Mouse (Mus musculus) midbrain, embryonic 15.5 days (tissue): ENCODE measurements at regions not wholly inside any gene's neighbourhood (a gene's known extent, or its start where the extent isn't known, plus 50 kb on each side); places are given as distances from the start of the nearest gene placed in this dataset.

Experiments used
- ATAC-seq: fragments of 200-750 bp; cut with Nextera tagmentation; replicated peaks from 2 replicates; pipeline ENCODE4 v1.8.0; 2017; ENCODE audit warnings: moderate TSS enrichment
- H3K27ac ChIP-seq: fragments of 300-500 bp; sonication (generic); 2 replicates; pipeline ENCODE4 v1.5.1; 2015; ENCODE audit warnings: mild to moderate bottlenecking, inconsistent platforms
- H3K27me3 ChIP-seq: fragments of 300-500 bp; sonication (generic); replicated peaks from 2 replicates; pipeline ENCODE4 v1.6.1; 2015; ENCODE audit warnings: inconsistent platforms
- H3K36me3 ChIP-seq: fragments of 300-500 bp; sonication (generic); replicated peaks from 2 replicates; pipeline ENCODE4 v1.6.1; 2015; ENCODE audit warnings: inconsistent platforms
- H3K4me1 ChIP-seq: fragments of 300-500 bp; sonication (generic); 2 replicates; pipeline ENCODE4 v1.6.1; 2015; ENCODE audit warnings: inconsistent platforms
- H3K4me2 ChIP-seq: fragments of 300-500 bp; sonication (generic); 2 replicates; pipeline ENCODE4 v1.6.1; 2015; ENCODE audit warnings: inconsistent platforms, mild to moderate bottlenecking, moderate library complexity
- H3K4me3 ChIP-seq: fragments of 300-500 bp; sonication (generic); 2 replicates; pipeline ENCODE4 v1.5.1; 2015; ENCODE audit warnings: mild to moderate bottlenecking, inconsistent platforms
- H3K9ac ChIP-seq: fragments of 300-500 bp; sonication (generic); 2 replicates; pipeline ENCODE4 v1.6.1; 2015; ENCODE audit warnings: mild to moderate bottlenecking, inconsistent platforms
- H3K9me3 ChIP-seq: fragments of 300-500 bp; sonication (generic); 2 replicates; pipeline ENCODE4 v1.6.1; 2016; ENCODE audit warnings: inconsistent platforms
- WGBS: fragments of 180-500 bp; shearing (Covaris S2); methylation state at CpG from one replicate; pipeline ENCODE4 v1.1.7; 2015; ENCODE audit warnings: mixed read lengths; 5-methylcytosine and 5-hydroxymethylcytosine counted together

DNA sequence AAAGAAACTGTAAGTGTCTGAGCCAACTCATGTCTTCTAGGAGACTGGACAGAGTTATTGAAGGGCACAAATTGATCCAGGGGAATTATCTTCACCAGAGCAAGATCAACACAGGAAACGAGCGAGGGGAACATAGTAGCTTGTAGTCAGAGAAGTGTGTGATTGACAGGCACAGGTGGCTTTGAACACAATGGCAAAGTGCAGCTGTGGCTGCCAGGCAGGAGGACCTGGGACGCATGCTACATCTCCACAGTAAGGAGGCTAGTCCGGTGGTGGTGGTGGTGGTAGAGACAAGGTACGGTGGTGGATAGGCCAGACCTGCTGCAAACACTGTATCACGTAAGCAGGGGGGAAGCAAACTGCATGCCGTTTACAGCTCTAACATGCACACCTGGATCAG is 240.4 kb upstream of the Map3k7 start:
- no peak overlapping the region for H3K4me3 ChIP-seq
- H3K4me2 ChIP-seq = no peak overlapping the region
- H3K27me3 ChIP-seq = no peaks in the 10 kb centered on the region
- no peak for ATAC-seq
- no peak overlapping the region for H3K9ac ChIP-seq
- no peak overlapping the region for H3K27ac ChIP-seq
- H3K4me1 ChIP-seq = 0 out of 2 replicates have a peak, but pooled peaks cover 4% of the 10 kb centered on the region
- no peaks in the 10 kb centered on the region for H3K9me3 ChIP-seq
- WGBS = 76% methylated on average over 7 of the region's 7 CpGs
- no peaks in the 10 kb centered on the region for H3K36me3 ChIP-seq

- Histone ChIP-seq H3K9me3 (no peaks in the 10 kb centered on the region), H3K27me3 (no peaks in the 10 kb centered on the region), H3K4me3 (no peak overlapping the region), H3K4me2 (no peak overlapping the region), H3K4me1 (0 out of 2 replicates have a peak, but pooled peaks cover 4% of the 10 kb centered on the region), H3K36me3 (no peaks in the 10 kb centered on the region), H3K27ac (no peak overlapping the region), H3K9ac (no peak overlapping the region)
- WGBS = 79% methylated on average over 2 of the region's 2 CpGs
- no peak for ATAC-seq
Observed at GRCm38 (mm10) chr4:31724400-31724799, 239.5 kb upstream of the Map3k7 start.

- no peaks in the 10 kb centered on the region for H3K36me3 ChIP-seq
- H3K9ac ChIP-seq = no peak overlapping the region
- 47% methylated on average over 9 of the region's 9 CpGs for WGBS
- H3K9me3 ChIP-seq = no peaks in the 10 kb centered on the region
- H3K27me3 ChIP-seq = no peaks in the 10 kb centered on the region
- H3K4me3 ChIP-seq = no peak overlapping the region
- no peaks in the 10 kb centered on the region for H3K4me1 ChIP-seq
- ATAC-seq = no peak
- no peak overlapping the region for H3K4me2 ChIP-seq
- H3K27ac ChIP-seq = no peak overlapping the region
Observed at GRCm38 (mm10) chr4:31727498-31728148, 236.3 kb upstream of the Map3k7 start.

GRCm38 (mm10) chr4:31728149-31728516 is 235.8 kb upstream of the Map3k7 start:
- Histone ChIP-seq H3K27me3 (no peaks in the 10 kb centered on the region), H3K4me1 (no peaks in the 10 kb centered on the region), H3K9ac (no peak overlapping the region), H3K4me2 (no peak overlapping the region), H3K36me3 (no peaks in the 10 kb centered on the region), H3K27ac (no peak overlapping the region), H3K9me3 (no peaks in the 10 kb centered on the region), H3K4me3 (no peak overlapping the region)
- no peak for ATAC-seq
- 86% methylated on average over 3 of the region's 3 CpGs for WGBS

DNA sequence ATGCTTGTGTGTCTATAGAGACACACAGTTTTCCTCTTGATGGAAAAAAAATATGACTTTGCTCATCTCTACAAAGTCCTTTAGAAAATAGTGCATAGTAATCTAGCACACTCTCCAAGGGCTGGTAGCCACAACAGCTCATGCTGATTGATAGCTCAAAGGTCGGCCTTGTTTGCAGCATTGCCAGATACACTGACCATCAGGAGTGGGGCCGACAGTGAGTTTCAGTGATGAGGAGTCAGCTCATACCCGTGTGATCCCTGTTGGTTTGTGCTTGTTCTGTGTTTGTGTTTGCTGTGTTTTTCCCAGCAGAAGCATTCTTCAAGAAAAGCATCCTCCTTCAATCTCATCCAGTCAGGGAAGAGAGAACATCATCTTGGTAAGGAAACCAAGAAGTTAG is 220.1 kb upstream of the Map3k7 start:
- no peak overlapping the region for H3K27ac ChIP-seq
- ATAC-seq = no peak
- H3K4me1 ChIP-seq = no peaks in the 10 kb centered on the region
- H3K4me2 ChIP-seq = no peak overlapping the region
- no peak overlapping the region for H3K9ac ChIP-seq
- H3K36me3 ChIP-seq = no peaks in the 10 kb centered on the region
- no peaks in the 10 kb centered on the region for H3K9me3 ChIP-seq
- no peaks in the 10 kb centered on the region for H3K27me3 ChIP-seq
- H3K4me3 ChIP-seq = no peak overlapping the region
- whole genome bisulfite sequencing = 85% methylated on average over 3 of the region's 3 CpGs

GRCm38 (mm10) chr4:31744431-31744830 is 219.5 kb upstream of the Map3k7 start:
- no peak overlapping the region for H3K4me3 ChIP-seq
- no peak overlapping the region for H3K9ac ChIP-seq
- H3K4me2 ChIP-seq = no peak overlapping the region
- no peak overlapping the region for H3K27ac ChIP-seq
- H3K27me3 ChIP-seq = no peaks in the 10 kb centered on the region
- no peak for ATAC-seq
- H3K36me3 ChIP-seq = no peaks in the 10 kb centered on the region
- H3K4me1 ChIP-seq = no peaks in the 10 kb centered on the region
- no peaks in the 10 kb centered on the region for H3K9me3 ChIP-seq
- WGBS = 67% methylated on average over 4 of the region's 4 CpGs

DNA sequence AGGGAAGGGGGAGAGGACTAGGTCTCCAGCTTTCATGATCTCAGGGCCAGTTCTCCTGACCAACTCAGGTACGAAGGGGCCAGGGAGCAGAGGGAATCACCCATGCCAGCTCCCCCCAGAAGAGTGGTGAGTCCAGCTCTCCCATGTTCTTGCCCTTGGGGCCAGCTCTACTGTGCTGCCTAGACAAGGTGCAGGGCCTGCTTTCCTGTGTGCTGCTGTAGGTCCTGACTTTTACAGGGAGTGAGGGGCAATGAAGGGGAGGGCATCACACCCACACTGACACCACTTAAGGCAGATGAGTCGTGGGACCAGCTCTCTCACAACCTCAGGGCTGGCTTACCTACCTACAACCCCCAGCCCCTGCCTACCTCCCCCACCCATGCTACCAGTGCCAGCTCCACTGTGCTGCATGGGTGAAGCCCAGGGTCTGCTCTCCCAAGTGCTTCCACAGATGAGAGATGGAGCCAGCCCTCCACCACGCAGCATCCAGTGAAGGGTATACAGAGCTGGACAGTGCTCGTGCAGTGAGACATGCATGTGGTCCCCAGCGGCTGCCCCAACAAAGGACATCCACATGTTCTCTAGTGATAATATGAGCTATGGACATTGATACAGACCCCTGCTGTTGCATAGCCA is 210.1 kb upstream of the Map3k7 start:
- Histone ChIP-seq H3K27ac (no peak overlapping the region), H3K4me1 (no peaks in the 10 kb centered on the region), H3K36me3 (no peaks in the 10 kb centered on the region), H3K9me3 (no peaks in the 10 kb centered on the region), H3K9ac (no peak overlapping the region), H3K27me3 (no peaks in the 10 kb centered on the region), H3K4me2 (no peak overlapping the region), H3K4me3 (no peak overlapping the region)
- WGBS = 90% methylated on average over 5 of the region's 5 CpGs
- no peak for ATAC-seq

DNA sequence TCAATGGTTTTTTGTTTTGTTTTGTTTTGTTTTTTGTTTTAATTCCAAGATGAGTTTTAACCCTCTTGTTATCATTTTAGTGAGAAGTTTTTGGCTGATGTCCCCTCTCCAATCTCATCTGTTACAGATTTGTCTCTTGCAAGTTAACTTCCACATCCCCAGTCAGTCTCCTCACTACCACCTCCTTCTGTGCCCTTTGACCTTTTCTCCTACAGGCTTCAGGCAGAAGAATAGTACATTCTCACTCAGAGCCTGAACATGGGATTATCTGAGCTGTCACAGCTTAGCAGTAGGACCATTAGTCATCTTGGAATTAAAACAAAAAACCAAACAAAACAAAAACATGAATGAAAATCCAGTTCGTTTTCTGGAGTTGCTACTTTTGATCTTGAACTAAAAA is 206.8 kb upstream of the Map3k7 start:
- 31% methylated on average over 1 of the region's 1 CpGs for WGBS
- Histone ChIP-seq H3K9me3 (no peaks in the 10 kb centered on the region), H3K36me3 (no peaks in the 10 kb centered on the region), H3K27me3 (no peaks in the 10 kb centered on the region), H3K4me3 (no peak overlapping the region), H3K27ac (no peak overlapping the region), H3K9ac (no peak overlapping the region), H3K4me2 (no peak overlapping the region), H3K4me1 (no peaks in the 10 kb centered on the region)
- no peak for ATAC-seq

DNA sequence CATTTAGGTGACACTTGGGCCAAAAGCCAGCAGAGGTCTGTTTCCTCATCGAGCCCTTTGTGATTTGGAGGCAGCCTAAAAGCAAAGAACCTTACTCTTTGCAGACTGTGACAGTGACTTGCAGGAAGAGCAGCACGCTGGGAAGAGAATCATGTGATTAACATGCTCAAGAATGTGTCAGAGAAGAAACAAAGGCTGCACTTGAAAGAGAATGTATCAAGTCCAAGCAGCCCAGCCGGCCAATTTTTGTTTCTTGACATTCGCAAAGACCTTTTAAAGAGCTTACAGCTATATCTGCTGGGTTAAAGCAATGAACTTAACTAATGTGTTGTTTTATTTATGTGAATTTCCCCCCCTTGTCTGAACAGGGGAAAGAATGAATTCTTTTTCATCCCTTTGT is 203.8 kb upstream of the Map3k7 start:
- no peaks in the 10 kb centered on the region for H3K4me1 ChIP-seq
- ATAC-seq = no peak
- H3K36me3 ChIP-seq = no peaks in the 10 kb centered on the region
- H3K4me3 ChIP-seq = no peak overlapping the region
- H3K27ac ChIP-seq = no peak overlapping the region
- 31% methylated on average over 4 of the region's 4 CpGs for WGBS
- no peaks in the 10 kb centered on the region for H3K9me3 ChIP-seq
- no peak overlapping the region for H3K9ac ChIP-seq
- H3K27me3 ChIP-seq = no peaks in the 10 kb centered on the region
- H3K4me2 ChIP-seq = no peak overlapping the region

DNA sequence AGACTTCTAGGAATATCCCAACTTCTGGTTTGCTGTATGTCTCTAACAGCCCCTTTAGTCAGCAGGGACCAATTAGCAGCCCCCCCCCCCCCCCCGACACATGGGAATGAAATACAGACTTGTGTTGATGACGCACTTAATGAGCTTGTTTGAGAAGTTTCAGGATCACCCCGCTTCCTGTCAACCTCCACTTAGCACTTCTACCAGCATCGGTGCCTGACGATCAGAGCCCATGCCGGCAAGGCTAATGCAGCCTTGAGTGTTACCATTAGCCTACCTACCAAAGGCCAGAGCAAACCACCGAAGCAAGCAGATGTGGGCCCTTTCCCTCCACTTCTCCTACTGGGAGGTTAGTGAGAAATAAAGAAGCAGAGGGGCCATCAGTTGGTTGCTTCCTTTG is 201.7 kb upstream of the Map3k7 start:
- WGBS = 89% methylated on average over 7 of the region's 7 CpGs
- H3K36me3 ChIP-seq = no peaks in the 10 kb centered on the region
- H3K27me3 ChIP-seq = no peaks in the 10 kb centered on the region
- no peak overlapping the region for H3K4me3 ChIP-seq
- no peak overlapping the region for H3K4me2 ChIP-seq
- no peaks in the 10 kb centered on the region for H3K9me3 ChIP-seq
- no peak for ATAC-seq
- no peaks in the 10 kb centered on the region for H3K4me1 ChIP-seq
- H3K9ac ChIP-seq = no peak overlapping the region
- no peak overlapping the region for H3K27ac ChIP-seq

DNA sequence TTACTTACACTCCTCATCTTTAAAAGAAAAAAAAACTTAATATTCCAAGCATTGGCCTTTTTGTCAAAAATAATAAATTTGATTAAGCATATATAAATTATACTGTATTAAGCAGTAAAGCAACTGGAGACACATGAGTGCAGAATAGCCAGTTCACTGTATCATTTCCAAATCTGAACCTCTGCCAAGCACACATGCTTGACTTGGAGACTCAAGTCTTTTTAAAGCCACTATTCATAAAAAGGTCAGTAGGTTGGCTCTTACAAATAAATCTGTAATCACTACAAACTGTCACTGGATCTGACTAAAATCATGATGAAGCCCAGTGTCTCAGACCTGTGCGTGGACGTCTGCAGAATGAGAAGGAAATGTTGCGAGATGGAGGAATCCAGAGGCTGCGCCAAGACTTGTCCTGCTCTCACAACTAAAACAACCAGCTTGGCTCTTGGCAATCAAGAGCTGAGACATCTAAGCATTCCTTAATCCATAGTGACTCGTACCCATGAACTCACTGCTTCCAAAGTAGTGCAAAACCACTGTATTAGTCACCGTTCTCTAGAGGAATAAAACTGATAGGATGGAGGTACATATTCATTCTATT is 195.8 kb upstream of the Map3k7 start:
- no peak for ATAC-seq
- H3K4me1 ChIP-seq = no peaks in the 10 kb centered on the region
- no peak overlapping the region for H3K4me3 ChIP-seq
- H3K9ac ChIP-seq = no peak overlapping the region
- no peaks in the 10 kb centered on the region for H3K27me3 ChIP-seq
- no peaks in the 10 kb centered on the region for H3K9me3 ChIP-seq
- no peaks in the 10 kb centered on the region for H3K36me3 ChIP-seq
- 83% methylated on average over 6 of the region's 6 CpGs for WGBS
- no peak overlapping the region for H3K4me2 ChIP-seq
- H3K27ac ChIP-seq = no peak overlapping the region

DNA sequence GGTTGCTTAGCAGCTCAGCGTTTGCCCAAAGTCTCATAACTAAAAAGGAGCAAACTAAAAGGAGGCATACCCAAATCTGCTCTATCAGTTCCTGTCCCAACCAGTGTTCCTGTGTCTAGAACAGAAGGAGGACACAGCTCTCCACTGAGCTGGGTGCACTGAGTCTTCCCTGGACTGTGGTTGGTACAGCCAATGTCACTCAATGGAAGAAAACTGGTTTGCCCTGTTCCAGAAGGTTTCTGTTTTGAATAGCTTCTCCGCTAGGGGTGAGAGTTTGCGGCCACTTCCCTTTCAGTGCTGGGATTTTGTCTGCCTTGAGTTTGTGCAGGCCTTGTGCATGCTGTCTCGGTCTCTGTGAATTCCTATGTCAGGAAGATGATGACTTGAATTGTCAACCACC is 194.6 kb upstream of the Map3k7 start:
- Histone ChIP-seq H3K36me3 (no peaks in the 10 kb centered on the region), H3K9me3 (no peaks in the 10 kb centered on the region), H3K4me3 (no peak overlapping the region), H3K27ac (no peak overlapping the region), H3K4me1 (no peaks in the 10 kb centered on the region), H3K9ac (no peak overlapping the region), H3K4me2 (no peak overlapping the region), H3K27me3 (no peaks in the 10 kb centered on the region)
- no peak for ATAC-seq
- 88% methylated on average over 4 of the region's 4 CpGs for WGBS

DNA sequence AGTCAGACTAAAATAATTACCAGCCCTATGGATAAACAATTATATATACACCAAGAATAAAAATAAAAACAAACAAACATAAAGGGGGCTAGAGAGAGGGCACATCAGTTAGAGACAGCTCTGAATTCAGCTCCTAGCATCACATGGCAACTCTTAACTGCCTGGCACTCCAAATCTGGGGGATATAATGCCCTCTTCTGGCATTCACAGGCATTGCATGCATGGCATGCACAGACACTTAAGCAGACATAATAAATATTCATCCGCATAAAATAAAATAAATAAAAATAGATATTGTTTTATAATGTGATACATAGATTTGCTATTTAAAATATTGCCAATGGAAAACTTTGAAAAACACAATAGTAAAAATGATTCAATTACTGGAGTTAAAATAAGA is 177.6 kb upstream of the Map3k7 start:
- Histone ChIP-seq H3K9me3 (no peaks in the 10 kb centered on the region), H3K4me3 (no peak overlapping the region), H3K27me3 (no peaks in the 10 kb centered on the region), H3K9ac (no peak overlapping the region), H3K36me3 (no peaks in the 10 kb centered on the region), H3K4me1 (no peaks in the 10 kb centered on the region), H3K27ac (no peak overlapping the region), H3K4me2 (no peak overlapping the region)
- no peak for ATAC-seq
- 79% methylated on average over 1 of the region's 1 CpGs for WGBS
